Mouse (Mus musculus): ENCODE results near the gene Mlec.
A peak's percentile ranks its signal among the peaks of the same experiment; 100 is the strongest.
"Not testable (repeated sequence)": the region's sequence is repeated elsewhere in the genome, so short reads cannot be mapped to it uniquely, and the experiment has no call there.

Gene Mlec

DNA sequence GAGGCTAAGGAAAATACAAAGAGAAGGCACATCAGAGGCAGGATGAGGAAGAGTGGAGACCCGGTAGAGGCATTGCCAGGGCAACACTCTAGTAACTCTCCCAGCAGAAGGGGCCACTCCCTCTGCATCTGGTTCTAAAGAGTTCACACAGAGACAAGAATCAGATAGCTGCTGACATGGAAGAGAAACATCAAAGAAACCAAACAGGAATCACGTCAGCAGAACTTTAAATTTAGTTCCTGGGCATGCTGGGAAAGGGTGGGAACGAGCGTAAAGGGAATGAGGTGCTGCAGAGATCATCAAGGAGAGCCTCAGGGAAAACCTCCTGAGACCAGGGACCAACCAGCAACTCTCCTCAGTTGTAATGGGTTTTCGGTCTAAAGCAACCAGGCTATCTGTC, 7.0 kb downstream of the Mlec start:
- DNase-seq (ENCODE audit: low spot score) = no peak

DNA sequence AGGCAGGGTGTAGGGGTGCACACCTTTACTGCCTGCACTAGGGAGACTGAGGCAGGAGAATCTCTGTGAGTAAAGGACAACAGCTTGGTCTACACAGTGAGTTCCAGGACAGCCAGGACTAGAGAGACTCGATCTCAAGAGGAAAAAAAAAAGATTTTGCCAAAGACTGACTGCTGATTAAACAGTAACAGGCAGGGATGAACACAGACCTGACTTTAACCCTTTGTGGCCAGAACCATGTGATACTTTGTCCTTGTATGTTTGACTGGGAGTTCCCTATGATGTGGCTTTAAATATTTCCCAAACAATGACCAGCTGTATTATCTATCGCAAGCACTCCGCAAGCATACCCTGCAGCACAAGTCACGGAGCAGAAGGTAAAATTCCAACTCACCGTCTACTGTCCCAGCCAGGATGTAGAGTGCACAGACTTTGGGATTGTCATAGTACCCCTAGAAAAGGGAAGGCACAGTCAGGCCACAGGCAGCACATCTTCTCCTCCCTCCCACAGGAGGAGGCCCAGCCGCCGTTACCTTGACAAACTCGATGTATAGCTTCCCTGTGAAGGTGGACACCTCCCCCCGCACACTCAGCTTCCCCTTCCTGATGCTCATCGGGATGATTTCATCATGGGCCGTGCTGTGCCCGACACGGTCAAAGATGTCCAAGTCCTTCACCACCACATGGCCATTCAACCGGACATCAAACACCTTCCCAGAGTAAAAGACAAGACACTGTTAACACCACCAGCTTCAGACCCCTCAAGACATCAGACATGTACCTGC, 8.1 kb downstream of the Mlec start:
- no peak for DNase-seq (ENCODE audit: low spot score)

DNA sequence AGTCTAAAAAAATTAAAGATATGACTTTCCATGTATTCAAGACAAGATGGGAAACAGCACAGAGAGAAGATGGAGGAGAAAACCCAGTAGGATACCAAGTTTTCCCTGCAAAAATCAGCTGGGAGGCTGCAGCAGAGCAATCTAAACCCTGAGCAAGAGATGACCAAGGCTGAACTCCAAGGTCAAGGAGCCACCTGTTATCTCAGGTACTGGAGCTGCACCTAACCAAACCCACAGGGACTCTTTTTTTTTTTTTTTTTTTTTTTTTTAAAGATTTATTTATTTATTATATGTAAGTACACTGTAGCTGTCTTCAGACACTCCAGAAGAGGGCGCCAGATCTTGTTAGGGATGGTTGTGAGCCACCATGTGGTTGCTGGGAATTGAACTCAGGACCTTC, 9.1 kb downstream of the Mlec start:
- DNase-seq (ENCODE audit: low spot score) = not testable (repeated sequence)

DNA sequence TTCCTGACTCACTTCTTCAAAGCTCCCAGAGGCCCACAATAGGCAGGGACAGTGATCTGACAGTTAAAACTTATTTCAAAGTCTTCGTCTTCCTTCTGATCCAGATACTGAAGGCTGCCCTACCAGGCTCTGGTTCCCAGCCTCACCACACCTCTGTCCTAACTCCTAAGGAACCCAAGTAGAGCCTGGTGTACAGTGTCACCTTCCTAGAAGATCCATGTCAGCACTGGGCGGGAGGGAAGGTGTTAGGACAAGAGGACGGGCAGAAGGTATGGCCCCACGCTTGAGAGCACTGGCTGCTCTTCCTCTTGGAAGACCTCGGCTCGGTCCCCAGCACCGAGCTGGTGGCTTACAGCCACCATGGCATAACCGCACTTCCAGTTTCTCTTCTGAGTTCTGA, 9.6 kb downstream of the Mlec start:
- no peak for DNase-seq (ENCODE audit: low spot score)

DNA sequence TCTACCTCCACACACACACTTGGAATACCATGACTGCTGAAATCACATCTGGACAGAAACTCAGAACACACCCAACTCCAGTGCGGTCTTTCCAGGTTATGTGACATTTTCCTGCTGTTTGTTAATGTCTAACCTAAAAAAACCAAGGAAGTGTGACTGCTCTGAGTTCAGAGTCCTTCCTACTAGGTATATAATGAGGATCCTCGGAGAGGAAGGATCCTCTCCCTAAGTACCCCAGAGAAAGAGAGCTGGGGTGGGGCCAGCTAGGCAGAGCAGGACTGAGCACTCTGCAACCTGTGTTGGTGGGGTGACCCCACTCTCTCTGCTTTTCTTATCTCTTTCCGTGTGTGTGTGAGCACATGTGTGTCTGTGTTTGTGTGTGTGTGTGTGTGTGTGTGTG, 10.6 kb downstream of the Mlec start:
- DNase-seq (ENCODE audit: low spot score) = no peak

DNA sequence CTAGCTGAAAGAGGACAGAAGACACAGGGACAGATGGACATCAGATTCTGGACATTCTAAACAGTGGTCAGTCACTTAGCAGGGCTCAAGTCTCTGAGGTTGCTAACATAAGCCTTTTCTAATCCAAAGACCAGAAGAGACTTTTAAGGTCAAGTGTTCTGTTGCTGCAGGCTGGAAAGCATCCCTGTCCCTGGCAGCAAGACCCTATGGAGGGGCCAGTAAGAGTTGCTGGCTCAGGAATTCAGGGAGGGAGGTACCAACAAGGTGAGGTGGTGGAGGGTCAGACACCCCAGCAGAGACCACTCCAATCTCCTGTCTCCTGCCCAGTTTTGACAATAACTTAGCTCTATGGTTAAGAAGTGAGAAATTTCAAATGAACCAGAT, 11.2 kb downstream of the Mlec start:
- DNase-seq (ENCODE audit: low spot score) = no peak

DNA sequence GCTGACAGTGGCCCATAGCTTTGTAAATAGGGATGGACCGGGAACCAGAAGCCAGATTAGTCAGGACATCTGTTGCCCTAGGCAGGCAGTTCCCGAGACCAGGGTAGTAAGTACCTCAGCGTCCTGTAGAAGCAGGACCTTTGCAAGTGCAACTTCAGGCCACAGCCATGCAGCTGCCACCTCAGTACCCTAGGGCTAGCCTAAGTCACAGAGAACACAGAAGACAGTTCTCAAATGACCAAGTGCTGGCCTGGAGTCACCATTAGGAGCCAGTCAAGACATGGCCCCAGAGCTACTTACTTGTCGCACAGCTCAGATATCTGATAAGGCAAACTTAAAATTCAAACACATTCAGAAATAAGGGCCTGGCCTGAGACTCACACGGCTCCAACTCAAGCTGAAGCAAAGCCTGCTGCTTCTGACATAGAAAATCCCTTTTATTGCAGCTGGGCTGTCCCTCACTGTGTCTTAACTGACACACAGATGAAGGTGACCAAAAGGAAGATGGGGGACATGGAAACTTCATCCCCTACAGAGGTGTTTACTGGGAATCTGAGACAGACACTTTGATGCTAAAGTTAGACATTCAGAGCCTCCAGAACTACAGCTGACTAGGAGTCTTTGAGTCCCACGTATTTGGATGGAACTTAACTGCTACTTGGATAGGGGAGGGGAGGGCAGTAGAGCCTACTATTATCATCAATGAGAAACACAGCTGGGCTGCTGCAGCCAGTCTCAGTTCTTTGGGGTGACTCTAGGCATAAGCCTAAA, 11.8 kb downstream of the Mlec start:
- DNase-seq (ENCODE audit: low spot score) = no peak

DNA sequence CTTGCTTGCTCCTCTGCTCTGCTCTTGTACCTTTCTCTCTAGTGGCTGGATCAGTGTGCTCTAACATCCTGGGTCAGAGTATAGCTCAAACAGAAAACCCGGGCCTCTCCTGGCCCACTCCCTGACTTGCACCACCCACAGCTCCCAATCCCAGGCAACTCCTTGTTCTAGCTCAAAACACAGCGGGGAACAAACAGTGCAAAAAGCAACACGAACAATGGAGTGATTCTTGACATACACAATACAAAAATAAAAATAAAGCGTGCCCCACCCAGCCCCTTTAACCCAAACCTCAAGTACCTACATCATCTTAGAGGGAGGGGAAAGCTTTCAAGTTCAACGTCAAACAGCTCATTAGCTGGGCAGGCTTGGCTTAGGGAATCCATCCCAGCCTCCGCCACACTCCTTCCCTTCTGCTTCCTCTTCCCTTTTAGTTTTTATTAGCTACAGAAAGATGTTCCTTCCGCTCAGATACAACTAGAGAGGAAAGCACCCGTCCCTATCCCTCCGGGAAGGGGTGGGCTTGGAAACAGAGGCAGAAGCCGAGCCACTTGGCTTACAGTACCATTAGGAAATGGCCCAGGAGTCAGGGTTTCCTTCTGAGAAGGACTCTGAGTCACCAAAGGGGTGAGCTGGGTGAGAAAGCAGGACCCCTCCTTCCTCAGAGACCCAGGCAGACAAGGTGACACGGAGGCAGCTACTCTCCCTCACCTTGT, 12.6 kb downstream of the Mlec start:
- DNase-seq (ENCODE audit: low spot score) = no peak

DNA sequence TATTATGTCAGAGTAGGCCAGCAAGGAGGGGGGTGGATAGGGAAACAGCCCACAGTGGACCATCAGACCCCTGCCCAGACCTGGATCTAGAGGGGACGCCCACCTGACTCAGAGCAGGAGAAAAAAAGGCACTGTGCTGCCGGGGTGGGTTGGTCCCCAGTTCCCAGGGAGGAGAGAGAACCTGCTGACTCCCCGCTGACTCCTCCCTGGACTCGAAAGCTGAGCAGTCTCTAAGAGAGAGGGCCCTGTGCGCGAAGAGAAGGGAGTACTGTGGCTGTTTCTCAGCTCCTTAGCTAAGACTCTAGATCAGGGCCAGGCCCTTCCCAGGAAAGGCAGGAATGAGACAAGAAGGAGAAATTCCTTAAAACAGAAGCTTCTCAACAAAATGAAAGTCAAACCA, 13.5 kb downstream of the Mlec start:
- DNase-seq (ENCODE audit: low spot score) = no peak

DNA sequence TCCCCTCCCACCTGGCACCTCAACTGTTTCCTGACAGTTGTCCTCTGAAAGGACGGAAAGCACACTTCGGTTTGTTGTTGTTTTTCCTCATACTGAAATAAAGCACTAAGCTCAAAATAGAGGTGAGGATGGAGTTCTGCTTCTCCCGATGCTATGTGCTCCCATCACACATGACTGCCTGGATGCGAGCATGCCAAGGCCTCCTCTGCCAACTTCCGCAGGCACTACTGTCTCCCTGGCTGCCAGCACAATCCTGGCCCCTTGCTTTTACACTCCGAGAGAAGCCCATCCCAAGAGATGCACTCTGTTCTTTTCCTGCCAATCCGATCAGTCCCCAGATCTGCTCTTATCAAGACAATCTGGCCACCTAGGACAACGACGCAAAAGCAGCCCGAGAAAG, 14.4 kb downstream of the Mlec start:
- DNase-seq (ENCODE audit: low spot score) = no peak

DNA sequence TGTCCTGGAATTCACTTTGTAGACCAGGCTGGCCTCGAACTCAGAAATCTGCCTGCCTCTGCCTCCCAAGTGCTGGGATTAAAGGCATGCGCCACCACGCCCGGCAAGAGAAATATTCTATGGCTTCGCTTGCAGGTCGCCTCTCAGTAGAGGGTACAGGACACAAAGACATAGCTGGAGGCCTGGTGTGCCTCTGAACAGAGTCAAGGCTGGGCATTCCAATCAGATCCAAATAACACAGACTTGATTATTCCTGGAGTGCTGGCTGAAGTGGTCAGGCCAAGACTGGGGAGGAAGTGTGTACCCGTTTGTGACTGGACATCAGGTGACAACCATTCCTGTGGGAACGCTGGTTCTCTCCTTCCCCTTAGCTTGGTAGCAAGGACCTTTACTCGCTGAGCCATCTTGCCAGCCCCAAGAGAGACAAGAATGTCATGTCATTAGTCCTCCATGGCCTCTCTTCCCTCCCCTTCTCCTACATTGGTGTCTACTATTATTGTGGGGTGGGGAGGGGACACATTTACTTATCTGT, 15.7 kb downstream of the Mlec start:
- no peak for DNase-seq (ENCODE audit: low spot score)

DNA sequence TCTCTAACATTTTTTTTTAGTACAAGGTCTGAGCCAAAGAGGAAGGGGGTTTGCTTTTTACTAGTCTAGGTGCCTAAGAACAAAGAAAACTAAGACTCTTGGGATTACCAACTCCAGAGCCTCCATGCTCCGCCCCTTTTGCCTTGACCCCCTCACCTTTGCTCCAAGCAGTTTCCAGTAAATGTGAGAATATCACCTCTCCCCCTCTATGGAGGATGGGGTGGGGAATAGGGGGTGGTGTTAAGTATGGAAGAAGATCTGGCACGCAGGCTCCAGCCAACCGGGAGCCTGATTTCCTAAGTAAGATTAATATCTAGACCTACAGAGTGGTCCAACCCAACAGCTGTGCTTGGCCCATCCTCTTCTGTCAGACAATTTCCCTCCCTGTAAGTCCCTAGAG, 17.3 kb downstream of the Mlec start:
- no peak for DNase-seq (ENCODE audit: low spot score)

DNA sequence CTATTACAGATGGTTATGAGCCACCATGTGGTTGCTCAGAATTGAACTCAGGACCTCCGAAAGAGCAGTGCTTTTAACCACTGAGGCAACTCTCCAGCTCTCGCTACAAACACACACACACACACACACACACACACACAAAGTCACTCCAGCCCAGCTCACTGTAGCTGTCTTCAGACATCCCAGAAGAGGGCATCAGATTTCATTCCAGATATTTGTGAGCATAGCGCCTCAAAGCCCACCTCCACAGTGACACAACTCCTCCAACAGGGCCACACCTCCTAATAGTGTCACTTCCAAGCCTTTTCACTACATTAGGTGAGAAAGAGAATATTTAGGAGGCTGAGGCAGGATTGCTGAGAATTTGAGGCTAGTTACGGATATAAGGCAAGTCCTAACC, 18.9 kb downstream of the Mlec start:
- no peak for DNase-seq (ENCODE audit: low spot score)

DNA sequence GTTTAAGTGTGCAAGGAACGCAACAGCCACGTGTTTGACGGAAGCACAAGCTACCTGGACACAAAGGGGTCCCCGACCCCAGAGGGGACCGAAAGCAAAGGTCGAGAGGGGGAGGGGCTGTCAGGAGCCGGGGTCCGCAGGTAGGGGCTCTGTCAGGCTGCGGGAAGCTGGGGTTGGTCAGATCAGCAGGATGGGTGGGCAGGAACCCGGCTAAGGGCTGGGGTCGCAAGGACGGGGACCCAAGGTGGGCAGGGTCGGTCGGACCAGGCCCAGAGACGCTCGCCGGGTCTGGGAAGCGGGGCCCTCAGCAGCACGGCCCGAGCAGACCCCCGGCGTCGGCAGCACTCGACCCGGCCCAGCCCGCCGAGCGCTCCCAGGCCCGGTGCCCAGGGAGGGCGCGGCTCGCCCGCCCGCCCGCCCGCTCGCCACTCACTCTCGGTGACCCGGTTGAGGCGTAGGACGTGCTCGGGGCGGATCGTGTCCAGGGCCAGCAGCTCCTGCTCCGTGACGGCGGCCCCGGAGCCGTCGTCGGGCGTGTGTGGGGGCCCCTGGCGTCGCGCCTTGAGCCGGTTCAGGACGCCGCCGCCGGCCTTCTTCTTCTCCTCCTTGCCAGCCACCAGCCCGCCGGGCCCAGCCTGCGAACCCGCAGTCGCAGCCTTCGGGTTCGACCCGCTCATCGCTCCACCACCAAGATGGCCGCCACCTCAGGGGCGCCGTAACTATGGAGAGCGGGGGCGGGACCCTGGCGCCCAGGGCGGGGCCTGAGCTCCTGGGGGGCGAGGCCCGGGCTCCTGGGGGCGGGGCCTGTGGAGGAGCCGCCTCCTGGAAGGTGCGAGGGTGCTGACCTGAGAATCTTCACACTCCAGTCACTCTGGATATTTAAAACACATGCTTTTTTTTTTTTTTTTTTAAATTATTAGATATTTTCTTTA, 23.5 kb downstream of the Mlec start, which contains the start of gene Unc119b:
Unc119b (minus strand) TSS at position 742 of the 932 bp plus-strand sequence.
- DNase-seq (ENCODE audit: low spot score) = peak; percentile 91

DNA sequence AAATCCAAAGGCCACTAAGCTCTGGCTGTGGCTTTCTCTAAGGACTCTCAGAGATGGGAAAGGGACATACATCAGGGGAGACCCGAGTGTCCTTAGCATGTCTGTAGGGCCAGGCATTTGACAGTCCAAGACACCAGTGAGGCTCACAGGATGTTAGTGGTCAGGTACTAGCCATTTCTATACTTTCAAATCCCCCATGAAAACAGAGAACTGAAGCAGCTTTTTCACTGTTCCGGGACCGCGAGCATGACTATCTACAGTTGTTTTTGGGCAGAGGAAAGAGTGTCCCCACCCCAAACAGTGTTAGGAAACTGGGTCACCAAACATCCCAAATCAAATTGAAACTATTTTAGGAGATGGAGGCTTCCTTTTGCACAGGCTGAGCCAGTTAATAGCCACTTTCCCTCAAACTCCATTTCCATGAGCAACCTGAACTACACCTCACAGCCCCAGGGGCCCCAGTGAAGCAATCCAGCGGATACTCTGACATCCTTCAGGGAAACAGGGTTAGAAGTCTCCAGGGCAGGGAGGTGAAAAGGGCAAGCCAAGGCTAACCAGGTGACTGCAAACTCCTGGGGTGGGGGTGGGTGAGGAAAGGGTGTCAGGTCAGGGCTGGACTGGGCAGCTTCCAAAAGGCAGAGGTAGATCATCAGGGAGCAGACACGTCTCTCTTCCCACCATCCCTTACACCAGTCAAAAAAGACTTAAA, 24.5 kb downstream of the Mlec start:
- no peak for DNase-seq (ENCODE audit: low spot score)

DNA sequence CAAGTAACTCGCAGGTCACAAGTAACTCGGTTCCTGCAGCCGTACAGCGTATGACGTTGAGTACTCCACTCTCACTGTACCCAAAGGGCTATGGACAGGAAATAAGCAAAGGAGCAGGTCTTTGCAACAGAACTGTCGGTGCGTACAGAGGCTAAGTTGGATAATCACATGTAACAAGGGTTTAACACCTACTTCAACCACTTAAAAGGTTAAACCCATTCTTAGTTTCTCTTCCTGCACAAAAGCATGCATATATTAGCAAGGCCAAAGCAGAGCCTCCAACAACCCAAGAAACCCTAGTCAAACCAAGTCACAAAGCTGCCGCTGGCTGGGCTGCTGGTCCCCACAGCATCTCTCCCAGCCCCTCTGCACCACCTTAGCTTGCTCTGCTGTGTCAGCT, 25.5 kb downstream of the Mlec start:
- no peak for DNase-seq (ENCODE audit: low spot score)

DNA sequence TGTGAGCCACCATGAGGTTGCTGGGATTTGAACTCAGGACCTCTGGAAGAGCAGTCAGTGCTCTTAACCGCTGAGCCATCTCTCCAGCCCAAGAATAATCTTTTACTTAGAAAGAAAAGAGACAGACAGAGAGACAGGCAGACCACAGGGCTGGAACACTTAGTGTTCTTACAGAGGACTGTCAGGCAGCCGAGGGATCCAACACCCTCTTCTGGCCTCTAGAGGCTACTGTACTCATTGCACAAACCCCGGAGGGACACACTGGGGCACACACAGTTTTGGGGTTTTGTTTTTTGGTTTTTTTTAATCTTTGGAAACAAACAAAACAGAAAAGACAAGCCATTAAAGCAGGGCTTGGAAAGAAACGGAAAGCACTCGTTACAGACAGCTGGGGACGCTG, 28.7 kb downstream of the Mlec start:
- DNase-seq (ENCODE audit: low spot score) = no peak

DNA sequence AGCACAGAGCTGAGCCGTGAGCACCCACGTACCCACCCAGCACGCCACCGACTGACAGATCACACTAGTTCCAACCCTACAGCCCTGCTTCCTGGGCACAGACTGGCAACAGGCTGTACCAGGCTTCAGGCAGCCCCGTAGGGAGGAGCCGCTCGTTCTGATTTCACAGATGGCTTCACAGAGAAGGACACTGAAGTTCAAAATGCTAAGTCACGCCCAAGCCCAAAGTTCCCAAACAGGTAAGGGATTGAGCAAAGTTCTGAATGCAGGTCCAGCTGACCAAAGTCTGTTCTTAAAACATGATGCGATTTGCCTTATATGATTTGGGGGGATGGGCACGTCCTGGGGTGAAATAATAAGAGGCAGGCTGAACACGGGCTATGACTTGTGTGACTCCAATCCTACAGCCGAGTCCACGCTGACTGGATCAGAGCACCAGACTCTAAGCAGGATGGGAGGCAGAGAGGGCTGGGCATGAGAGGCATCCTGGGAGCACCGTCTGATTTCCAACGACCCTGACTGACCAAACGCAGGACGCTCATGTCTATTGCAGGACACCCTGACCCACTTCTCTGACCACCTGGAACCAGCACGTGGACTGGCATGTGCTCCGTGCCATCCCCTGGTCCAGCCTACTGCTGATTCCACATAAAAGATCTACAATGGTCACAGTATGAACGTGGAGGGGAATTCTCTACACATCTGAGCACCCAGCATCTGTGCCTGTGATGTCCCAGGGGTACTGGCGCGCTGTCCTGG, 30.4 kb downstream of the Mlec start:
- DNase-seq (ENCODE audit: low spot score) = no peak

DNA sequence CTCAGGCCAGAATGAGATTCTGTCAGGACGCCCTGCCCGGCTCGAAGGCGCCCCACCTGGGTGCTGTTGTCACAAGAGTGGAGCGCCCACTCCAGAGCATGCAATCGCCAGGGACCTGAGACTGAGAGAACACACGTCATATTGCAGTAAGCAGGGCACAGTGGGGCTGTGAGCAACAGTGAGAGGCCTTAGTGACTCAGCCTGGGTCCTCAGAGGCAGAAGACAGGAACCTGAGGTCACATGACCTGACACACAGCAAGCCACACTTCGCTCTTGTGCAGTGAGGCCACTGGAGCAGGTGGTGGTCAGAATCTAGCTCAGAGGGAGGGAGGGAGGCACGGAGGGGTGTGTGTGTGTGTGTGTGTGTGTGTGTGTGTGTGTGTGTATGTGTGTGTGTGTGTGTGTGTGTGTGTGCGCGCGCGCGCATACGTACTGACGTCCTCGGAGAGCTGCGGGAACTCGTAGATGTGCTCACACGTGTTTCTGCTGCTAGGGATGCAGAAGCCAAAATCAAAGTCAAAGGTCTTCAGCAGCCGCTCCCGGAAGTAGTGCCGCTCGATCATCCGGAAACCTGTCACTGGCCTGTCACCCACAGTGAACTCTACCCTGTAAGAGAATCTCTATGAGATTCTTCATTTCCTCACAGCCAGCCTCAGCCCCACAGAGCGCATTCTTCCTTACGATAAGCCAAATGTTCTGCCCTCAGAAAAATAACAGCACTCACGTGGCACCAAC, 31.2 kb downstream of the Mlec start:
- DNase-seq (ENCODE audit: low spot score) = no peak

Data from retina, embryonic 14.5 days (tissue).